Mouse (Mus musculus): ENCODE data around the gene Caskin2.

DNA sequence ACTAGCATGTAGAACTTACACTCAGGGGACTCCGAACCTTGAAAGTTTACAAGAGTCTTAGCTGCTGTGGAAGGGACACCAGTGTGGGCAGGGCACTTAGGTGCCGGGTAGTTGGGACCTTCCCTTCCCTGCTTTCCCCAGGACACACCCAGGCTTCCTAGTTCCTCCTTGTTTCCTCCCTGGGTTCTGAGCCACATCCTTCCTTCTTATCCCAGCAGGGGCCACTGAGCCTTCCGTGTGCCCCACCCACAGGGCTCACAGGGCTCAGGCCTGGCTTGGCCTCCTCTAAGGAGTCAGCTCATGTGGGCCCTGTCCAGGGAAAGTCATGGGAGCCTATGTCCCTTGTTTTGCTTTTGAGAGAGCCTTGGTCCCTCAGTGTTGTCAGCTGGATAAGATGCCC, 26.3 kb upstream of the Caskin2 start:
- TF ChIP-seq ZC3H11A (IDR thresholded peaks at IDR 0.05; ENCODE audit: borderline replicate concordance, low read depth, low read length) (no peak), MAFK (IDR thresholded peaks at IDR 0.05; ENCODE audit: insufficient read depth, low read depth, low read length) (no peak), CHD2 (IDR thresholded peaks at IDR 0.05; ENCODE audit: low read depth, low read length) (no peak), ZNF384 (IDR thresholded peaks at IDR 0.05; ENCODE audit: low read depth, low read length) (no peak), HCFC1 (IDR thresholded peaks at IDR 0.05; ENCODE audit: borderline replicate concordance, insufficient read depth, low read length) (no peak)
